Mouse (Mus musculus) ES-Bruce4 (cell line): ENCODE measurements around the gene Bend5. TPM values are rescaled to one million over a fixed set of nuclear protein-coding genes. Genes with fewer than 3 reads are reported as not detected.

Experiments
- H3K27ac ChIP-seq: 2 replicates; pipeline ENCODE4 v1.5.1; 2012; ENCODE audit warnings: low read length, inconsistent platforms; ENCODE audit not compliant: insufficient read depth
- H3K27me3 ChIP-seq: 2 replicates; pipeline ENCODE4 v1.6.1; 2012; ENCODE audit warnings: mild to moderate bottlenecking, low read length, inconsistent platforms; ENCODE audit not compliant: control insufficient read depth, poor library complexity, insufficient read depth, severe bottlenecking
- H3K36me3 ChIP-seq: 2 replicates; pipeline ENCODE4 v1.6.1; 2012; ENCODE audit warnings: inconsistent platforms, mild to moderate bottlenecking, low read length, moderate library complexity; ENCODE audit not compliant: control insufficient read depth, poor library complexity, insufficient read depth, severe bottlenecking
- H3K4me1 ChIP-seq: one replicate; pipeline ENCODE4 v1.8.1; 2011; ENCODE audit warnings: low read length; ENCODE audit not compliant: control insufficient read depth, insufficient read depth
- H3K4me3 ChIP-seq: 2 replicates; pipeline ENCODE4 v1.5.1; 2011; ENCODE audit warnings: low read depth, mild to moderate bottlenecking, low read length
- H3K9ac ChIP-seq: 2 replicates; pipeline ENCODE4 v1.6.1; 2012; ENCODE audit warnings: low read depth, mild to moderate bottlenecking, inconsistent platforms; ENCODE audit not compliant: poor library complexity, severe bottlenecking
- H3K9me3 ChIP-seq: replicated peaks from 2 replicates; pipeline ENCODE4 v1.6.1; 2012; ENCODE audit warnings: mild to moderate bottlenecking, low read length, inconsistent platforms; ENCODE audit not compliant: control insufficient read depth, poor library complexity, insufficient read depth, severe bottlenecking
- CTCF ChIP-seq: IDR thresholded peaks from one replicate; pipeline ENCODE4 v1.8.1; 2011; ENCODE audit warnings: low read depth, low read length
- EP300 ChIP-seq: IDR thresholded peaks from 2 replicates; pipeline ENCODE4 v1.6.1; 2011; ENCODE audit warnings: low read depth, low read length; ENCODE audit not compliant: insufficient read depth
- POLR2A ChIP-seq: IDR thresholded peaks from one replicate; pipeline ENCODE4 v1.8.1; 2011; ENCODE audit warnings: low read length; ENCODE audit not compliant: insufficient read depth
- polyA plus RNA-seq: library from polyadenylated mRNA; stranded (reverse); fragments of >200 nt; gene quantifications from 2 replicates; pipeline ENCODE4 v1.2.4, GENCODE M21; 2011; ENCODE audit warnings: low read depth; ENCODE audit not compliant: missing spikeins, insufficient read depth, insufficient read length

Gene Bend5
- polyA plus RNA-seq, 1 experiment, result 4.0 TPM

GRCm38 (mm10) chr4:111495949-111496348 lies 81.1 kb downstream of the Bend5 start:
- Histone ChIP-seq H3K27me3 (no peaks in the 10 kb centered on the region), H3K4me3 (no peak overlapping the region), H3K4me1 (no peaks in the 10 kb centered on the region), H3K36me3 (no peaks in the 10 kb centered on the region), H3K27ac (no peak overlapping the region), H3K9me3 (no peaks in the 10 kb centered on the region), H3K9ac (no peak overlapping the region)
- TF ChIP-seq EP300 (no peak), CTCF (peak; percentile 70)

- H3K9me3 ChIP-seq, result no peaks in the 10 kb centered on the region
- H3K9ac ChIP-seq, result no peak overlapping the region
- H3K36me3 ChIP-seq, result no peaks in the 10 kb centered on the region
- H3K27me3 ChIP-seq, result no peaks in the 10 kb centered on the region
- H3K27ac ChIP-seq, result no peak overlapping the region
- H3K4me1 ChIP-seq, result no peaks in the 10 kb centered on the region
- TF ChIP-seq POLR2A (no peak), EP300 (no peak), CTCF (no peak)
- H3K4me3 ChIP-seq, result no peak overlapping the region
Measured at GRCm38 (mm10) chr4:111498751-111499150, 83.9 kb downstream of the Bend5 start.

GRCm38 (mm10) chr4:111501441-111501840 lies 86.6 kb downstream of the Bend5 start:
- Histone ChIP-seq H3K36me3 (no peaks in the 10 kb centered on the region), H3K27me3 (no peaks in the 10 kb centered on the region), H3K9ac (no peak overlapping the region), H3K27ac (no peak overlapping the region), H3K4me1 (no peaks in the 10 kb centered on the region), H3K9me3 (no peaks in the 10 kb centered on the region), H3K4me3 (no peak overlapping the region)
- no peak for TF ChIP-seq POLR2A
- TF ChIP-seq CTCF, result no peak
- no peak for TF ChIP-seq EP300

GRCm38 (mm10) chr4:111502965-111503727 lies 88.3 kb downstream of the Bend5 start:
- H3K4me1 ChIP-seq, result no peaks in the 10 kb centered on the region
- H3K36me3 ChIP-seq, result no peaks in the 10 kb centered on the region

GRCm38 (mm10) chr4:111504952-111505351 lies 90.1 kb downstream of the Bend5 start:
- TF ChIP-seq EP300 (no peak), POLR2A (no peak), CTCF (no peak)
- Histone ChIP-seq H3K36me3 (no peaks in the 10 kb centered on the region), H3K9me3 (no peaks in the 10 kb centered on the region), H3K27me3 (no peaks in the 10 kb centered on the region), H3K4me3 (no peak overlapping the region), H3K9ac (no peak overlapping the region), H3K4me1 (no peaks in the 10 kb centered on the region), H3K27ac (no peak overlapping the region)

More at GRCm38 (mm10) chr4:111502965-111503727, 88.3 kb downstream of the Bend5 start:
- Histone ChIP-seq H3K4me3 (no peak overlapping the region), H3K9me3 (no peaks in the 10 kb centered on the region), H3K27me3 (no peaks in the 10 kb centered on the region), H3K27ac (no peak overlapping the region), H3K9ac (no peak overlapping the region)
- TF ChIP-seq EP300 (no peak), POLR2A (no peak), CTCF (no peak)
